Mouse (Mus musculus) spleen, adult 18-20 months (tissue): Measurements from ENCODE around the gene Slco2a1.
"Not testable (repeated sequence)": the region's sequence is repeated elsewhere in the genome, so short reads cannot be mapped to it uniquely, and the experiment has no call there.

Experiments
- DNase-seq, 2 experiments: peaks; one replicate each; pipeline ENCODE4 v3.0.0; 2022; ENCODE audit warnings: mixed read lengths in 2 of 2

Gene Slco2a1

GRCm38 (mm10) chr9:103088661-103089060 is 100.1 kb downstream of the Slco2a1 start:
- no peak for DNase-seq

DNA sequence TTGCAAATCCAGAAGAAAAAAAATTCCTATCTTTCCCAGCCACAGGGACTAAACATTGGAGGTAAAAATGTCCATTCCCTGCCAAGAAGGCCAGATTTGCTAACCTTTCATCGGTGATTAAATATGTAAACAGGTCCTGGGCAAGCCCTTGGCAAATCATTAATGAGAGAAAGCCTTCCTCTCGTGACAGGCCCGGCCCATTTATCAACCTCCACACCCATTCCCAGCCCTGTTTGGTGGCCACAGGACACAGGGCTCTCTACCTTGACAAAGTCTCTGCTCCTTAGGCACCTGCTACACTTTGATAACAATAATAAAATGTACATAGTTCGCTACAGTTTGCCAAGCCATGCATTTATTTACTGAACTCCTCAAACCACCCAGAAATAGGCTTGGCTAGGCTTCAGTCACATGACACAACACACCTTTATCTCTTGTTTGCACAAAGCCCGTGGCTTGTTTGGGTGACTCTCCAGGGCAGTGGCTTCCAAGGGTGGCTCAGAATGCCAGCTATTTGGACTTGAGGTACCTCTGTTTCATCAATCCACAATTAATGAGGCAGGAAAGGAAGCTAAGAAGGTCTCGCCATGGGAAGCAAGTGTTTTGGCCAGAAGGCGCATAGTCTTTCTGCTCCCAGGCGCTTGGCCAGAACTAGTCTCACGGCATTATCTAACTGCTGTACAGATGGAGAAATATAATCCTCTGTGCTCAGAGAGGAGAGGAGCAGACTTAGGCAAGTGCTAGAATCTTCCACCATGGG is 101.8 kb downstream of the Slco2a1 start:
- DNase-seq: no peak

DNA sequence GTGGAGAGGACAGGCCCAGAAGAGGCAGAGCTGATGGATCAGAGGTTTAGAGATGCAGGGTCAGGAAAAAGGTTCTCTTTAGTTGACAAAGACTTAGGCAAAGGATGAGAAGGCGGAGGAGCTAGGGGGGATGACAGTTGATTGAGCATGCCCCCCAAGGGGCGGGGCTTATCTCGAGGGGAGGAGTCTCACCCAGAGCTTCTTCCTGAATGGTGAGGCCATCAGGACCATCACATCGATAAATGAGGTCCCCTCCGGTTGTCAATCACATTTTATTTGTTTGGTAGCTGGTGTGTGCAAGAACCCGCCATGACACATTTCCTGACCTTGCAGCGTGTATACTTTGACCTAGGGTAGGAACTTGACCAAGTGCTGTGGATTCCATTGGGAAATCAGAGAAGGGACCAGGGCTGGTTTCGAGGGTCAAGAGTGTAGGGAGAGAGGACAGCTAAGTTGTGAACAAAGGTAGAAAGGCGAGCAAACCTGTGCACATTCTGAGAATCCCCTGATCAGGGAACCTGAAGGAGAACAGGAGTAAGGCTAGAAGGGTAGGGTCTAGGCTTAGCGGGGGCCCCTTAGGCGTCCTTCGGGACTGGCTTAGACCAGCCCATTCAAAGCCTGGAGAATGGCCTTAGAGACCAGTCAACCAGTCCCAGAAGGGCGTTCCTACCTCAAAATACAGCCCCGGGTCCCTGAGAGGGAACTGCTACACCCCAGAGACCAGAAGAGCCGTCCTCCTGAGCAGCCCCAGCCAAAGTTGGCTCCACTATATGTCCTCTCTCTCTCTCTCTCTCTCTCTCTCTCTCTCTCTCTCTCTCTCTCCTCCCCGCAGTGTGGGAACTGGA is 102.7 kb downstream of the Slco2a1 start:
- no peak for DNase-seq

GRCm38 (mm10) chr9:103092248-103092647 is 103.7 kb downstream of the Slco2a1 start:
- DNase-seq: peak in 1 of 2 experiments; percentile 62

DNA sequence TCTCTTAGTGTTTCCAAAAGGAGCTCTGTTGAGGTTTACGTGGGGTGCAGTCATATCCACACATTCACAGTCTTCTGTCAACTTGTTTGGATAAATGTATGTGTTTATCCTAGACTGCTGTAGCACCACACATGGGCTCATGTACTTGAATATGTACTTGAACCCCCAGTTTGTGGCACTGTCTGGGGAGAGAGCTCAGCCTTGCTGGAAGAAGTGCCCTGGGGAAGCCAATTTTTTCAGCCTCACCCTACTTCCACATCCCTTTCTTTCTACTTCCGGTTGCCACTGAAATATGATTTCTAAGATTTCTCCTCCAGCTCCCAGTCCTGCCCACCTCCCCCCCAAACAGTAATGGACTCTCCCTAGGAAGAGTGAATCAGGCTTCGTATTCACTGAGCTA is 105.2 kb downstream of the Slco2a1 start:
- DNase-seq: no peak

- DNase-seq: not testable (repeated sequence)
Measured at GRCm38 (mm10) chr9:103108341-103108798, 119.9 kb downstream of the Slco2a1 start.

GRCm38 (mm10) chr9:103108943-103109670 is 120.6 kb downstream of the Slco2a1 start:
- DNase-seq: no peak

- no peak for DNase-seq
Measured at GRCm38 (mm10) chr9:103109911-103110310, 121.4 kb downstream of the Slco2a1 start.

GRCm38 (mm10) chr9:103110727-103111501 is 122.4 kb downstream of the Slco2a1 start:
- DNase-seq: no peak

GRCm38 (mm10) chr9:103111621-103112470 is 123.3 kb downstream of the Slco2a1 start, which contains the start of gene Rab6b:
TSS of gene Rab6b (plus strand) at chr9:103111787.
- DNase-seq: no peak

GRCm38 (mm10) chr9:103112471-103113271 is 124.2 kb downstream of the Slco2a1 start:
- DNase-seq: no peak

DNA sequence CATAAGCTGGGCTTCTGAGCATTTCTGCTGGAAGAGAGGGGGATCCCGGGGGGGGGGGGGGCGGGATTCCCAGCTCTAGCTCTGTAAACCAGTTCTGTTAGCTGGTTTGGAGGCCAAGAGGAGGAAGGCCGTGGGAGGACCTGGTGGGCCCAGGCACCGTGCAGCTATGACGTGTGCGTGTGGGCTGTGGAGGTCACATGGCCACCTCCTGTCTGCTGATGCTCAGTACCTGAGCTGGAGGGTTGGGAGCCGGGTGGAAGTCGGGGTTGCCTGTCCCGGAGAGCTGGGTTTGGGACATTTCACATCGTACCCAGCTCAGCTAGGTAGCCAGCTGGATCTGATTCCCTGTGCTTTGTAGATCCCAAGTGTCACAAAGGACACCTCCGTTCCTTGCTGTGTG is 124.8 kb downstream of the Slco2a1 start:
- no peak for DNase-seq

DNA sequence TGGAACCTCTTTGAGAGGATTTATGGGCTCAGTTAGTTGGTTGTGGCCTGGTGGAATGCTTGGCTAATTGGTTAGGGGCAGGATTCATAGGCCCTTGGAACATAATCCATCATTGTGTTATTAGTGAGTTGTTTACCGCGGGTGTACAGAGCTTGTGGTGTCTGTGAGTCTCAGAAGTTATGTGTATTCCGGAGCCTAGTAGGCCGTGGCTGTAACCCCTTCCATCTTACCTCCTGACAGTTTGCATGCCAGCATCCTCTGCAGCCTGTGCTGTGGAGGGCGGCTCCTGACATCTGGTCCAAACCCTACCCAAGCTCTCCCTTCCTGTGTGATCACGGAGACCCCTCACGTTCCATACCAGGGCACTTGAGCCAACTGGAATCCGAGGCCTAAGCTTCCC is 125.8 kb downstream of the Slco2a1 start:
- DNase-seq: no peak

DNA sequence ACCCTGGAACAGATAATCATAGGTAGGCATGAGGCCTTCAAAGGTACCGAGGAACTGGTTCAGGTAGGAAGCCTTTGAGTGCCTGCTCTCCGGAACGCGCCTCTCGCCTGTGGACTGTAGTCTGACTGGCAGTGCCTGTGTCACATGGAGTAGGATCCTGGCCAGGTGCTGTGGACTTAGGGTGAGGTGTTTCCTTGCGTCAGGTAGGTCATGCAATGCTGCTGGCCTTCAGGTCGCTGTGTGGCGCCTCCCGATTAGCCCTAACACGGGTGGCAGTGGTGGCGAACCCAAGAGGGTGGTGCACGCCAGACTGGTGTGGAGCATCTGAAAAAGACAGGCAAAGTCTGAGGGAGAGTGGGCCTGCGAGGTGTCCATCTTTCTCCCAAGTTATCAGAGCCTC is 126.4 kb downstream of the Slco2a1 start:
- no peak for DNase-seq

GRCm38 (mm10) chr9:103116941-103117340 is 128.4 kb downstream of the Slco2a1 start:
- DNase-seq: no peak

DNA sequence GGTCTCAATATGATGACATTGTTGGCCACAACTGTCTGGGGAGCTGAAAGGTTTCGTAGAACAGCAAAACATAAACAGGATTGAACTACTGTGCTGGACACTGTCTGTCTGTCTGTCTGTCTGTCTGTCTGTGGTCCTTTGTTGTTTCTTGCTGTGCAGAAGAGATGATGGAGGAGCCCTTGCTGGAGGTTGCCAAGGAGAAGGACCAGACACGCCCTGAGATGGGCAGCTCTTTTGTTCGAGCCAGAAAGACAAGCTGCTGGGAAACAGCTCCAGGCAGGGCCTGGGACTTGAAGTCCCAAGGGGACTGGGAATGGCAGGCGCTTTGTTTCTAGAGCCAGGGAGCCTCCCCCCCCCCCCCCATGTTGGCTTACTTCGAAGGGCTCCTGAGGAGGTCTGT is 129.0 kb downstream of the Slco2a1 start:
- DNase-seq: no peak

GRCm38 (mm10) chr9:103117951-103118350 is 129.4 kb downstream of the Slco2a1 start:
- no peak for DNase-seq

DNA sequence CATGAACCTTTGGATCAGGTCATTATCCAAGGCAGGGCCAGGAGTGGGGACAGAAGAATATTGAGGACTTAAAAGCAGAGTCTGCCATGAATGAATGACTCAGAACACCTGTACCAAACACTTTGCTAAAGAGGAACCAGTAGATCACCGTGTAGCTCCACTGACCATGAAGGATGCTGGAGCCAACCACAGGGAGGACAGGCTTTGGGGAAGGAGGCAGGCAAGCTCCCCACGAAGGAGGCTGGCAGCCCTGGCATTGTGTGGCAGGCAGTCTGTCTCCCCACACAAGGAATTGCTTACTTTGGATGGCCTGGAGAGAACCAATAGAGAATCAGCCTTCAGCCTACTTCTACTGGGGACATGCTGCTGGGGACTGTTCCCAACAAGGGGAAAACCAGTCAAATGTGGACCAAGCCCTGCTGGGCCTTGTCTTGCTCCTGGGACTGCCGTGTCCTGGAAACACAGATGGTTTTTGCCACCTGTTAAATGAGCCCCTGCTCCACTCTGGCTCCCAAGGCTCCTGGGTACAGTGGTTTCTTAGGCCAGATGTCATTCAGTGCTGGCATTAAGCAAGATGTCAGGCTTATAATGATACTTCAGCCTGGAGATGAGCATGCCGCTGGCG is 130.3 kb downstream of the Slco2a1 start:
- no peak for DNase-seq

DNA sequence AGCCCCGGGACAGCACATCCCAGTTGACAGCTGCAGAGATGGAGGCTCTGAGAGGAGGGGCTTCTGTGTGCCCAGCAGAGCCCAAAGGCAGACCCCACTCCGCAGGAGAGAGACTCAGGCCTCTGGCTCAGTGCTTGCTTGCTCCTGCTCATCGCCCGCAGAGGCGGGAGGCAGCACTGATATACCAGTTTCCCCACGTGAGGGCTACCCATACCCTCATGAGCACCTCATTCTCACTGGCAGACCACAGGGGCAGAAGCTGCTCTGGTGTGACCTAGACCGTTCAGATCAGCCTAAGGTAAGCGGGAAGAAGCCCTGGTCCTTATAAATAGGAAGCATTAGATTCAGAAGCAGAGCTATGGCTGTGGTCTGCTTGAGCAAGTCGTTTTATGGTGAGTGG is 131.3 kb downstream of the Slco2a1 start:
- no peak for DNase-seq

- DNase-seq: no peak
Measured at GRCm38 (mm10) chr9:103120231-103120630, 131.7 kb downstream of the Slco2a1 start.
